Mouse (Mus musculus): ENCODE results near the gene Hmox2. TPM values are rescaled to one million over a fixed set of nuclear protein-coding genes. Genes with fewer than 3 reads are reported as not detected.
A peak's percentile ranks its signal among the peaks of the same experiment; 100 is the strongest.
"Not testable (repeated sequence)": the region's sequence is repeated elsewhere in the genome, so short reads cannot be mapped to it uniquely, and the experiment has no call there.

Gene Hmox2
- 10 to 100 TPM; 31.5 to 35.3 TPM for total RNA-seq (2021)
- long read RNA-seq, experiment 1, transcript Hmox2-201 (6 exons, 1,730 nt): major isoform, 40 of 62 reads
- long read RNA-seq, experiment 1, partial matches to known transcripts: 17 of 62 reads
- long read RNA-seq, experiment 1, other reads (novel, unspliced or antisense): 4 of 62 reads
- long read RNA-seq, experiment 2, transcript Hmox2-201 (6 exons, 1,730 nt): major isoform, 56 of 76 reads
- long read RNA-seq, experiment 2, partial matches to known transcripts: 16 of 76 reads
- long read RNA-seq, experiment 2, other reads (novel, unspliced or antisense): 4 of 76 reads

DNA sequence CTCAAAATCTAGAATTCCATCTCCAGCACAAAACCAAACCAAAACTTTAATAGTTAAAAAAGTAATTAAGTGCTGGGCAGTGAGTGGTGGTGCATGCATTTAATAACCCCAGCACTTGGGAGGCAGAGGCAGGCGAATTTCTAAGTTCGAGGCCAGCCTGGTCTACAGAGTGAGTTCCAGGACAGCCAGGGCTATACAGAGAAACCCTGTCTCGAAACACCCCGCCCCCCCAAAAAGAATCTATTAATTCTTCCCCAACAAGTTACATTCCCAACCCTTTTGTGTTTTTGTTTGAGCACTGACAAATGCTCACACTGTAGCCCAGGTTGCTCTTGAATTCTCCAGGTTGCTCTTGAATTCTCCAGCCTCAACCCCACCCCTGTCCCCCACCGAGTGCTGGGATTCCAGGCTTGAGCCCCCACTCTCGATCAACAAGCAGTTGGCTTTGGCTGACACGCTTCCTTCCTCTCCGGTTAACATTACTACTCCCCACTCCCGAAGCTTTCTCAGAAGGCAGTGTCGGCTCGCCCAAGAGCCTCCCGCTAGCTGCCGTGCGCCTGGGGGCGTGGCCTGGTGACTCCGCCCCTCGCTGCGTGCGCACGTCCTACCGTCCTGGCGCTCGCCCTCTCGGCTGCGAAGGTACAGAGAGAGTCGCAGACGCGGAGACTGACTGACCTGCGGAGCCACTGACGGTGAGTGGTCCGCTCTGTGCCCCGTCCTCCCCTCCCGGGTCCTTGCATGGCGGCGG lies at the start of gene Hmox2:
TSS of gene Hmox2 (plus strand) at position 582 of the 748 bp plus-strand sequence.
- intact Hi-C loops (cut with DNase I): loop anchor here (5.0 kb wide), 1 partner anchor 61 kb away; no protein-coding TSS in a partner anchor
- DNase-seq: peak; percentile 92 to 93

GRCm38 (mm10) chr16:4676836-4677235 lies 49.3 kb upstream of the Hmox2 start:
- intact Hi-C loops (cut with DNase I): no loop called here
- no peak for DNase-seq

DNA sequence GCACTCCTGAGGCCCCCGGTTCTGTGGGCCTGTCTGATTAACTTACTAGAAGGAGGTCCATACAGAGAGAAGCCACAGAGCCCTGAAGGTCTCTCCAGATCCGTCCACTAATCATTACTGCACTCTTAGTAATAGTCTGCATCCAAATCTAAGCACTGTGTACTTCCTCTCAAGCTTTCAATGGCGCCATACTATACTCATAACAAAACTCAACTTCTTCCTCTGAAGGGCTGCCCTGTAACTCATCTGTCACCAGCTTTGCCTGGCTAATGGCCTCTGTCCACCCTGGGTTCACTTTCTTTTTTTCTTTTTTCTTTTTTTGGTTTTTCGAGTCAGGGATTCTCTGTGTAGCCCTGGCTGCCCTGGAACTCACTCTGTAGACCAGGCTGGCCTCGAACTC lies 48.1 kb upstream of the Hmox2 start:
- intact Hi-C loops (cut with DNase I): no loop called here
- DNase-seq: no peak

- DNase-seq: peak; percentile 77 to 88
- intact Hi-C loops (cut with DNase I): loop anchor here (5.0 kb wide), 1 partner anchor 108 kb away; no protein-coding TSS in a partner anchor
Measured at GRCm38 (mm10) chr16:4679121-4680018, 46.8 kb upstream of the Hmox2 start, which contains the start of gene Coro7. Gene Coro7, minus strand, starts transcription at chr16:4679777.

- not testable (repeated sequence) for DNase-seq
- intact Hi-C loops (cut with DNase I): loop anchor here (5.0 kb wide), 1 partner anchor 106 kb away; no protein-coding TSS in a partner anchor
Measured at GRCm38 (mm10) chr16:4680922-4681455, 45.2 kb upstream of the Hmox2 start.

- no peak for DNase-seq
- intact Hi-C loops (cut with DNase I): loop anchor here (5.0 kb wide), 1 partner anchor 105 kb away; no protein-coding TSS in a partner anchor
Measured at GRCm38 (mm10) chr16:4682628-4683179, 43.5 kb upstream of the Hmox2 start.

DNA sequence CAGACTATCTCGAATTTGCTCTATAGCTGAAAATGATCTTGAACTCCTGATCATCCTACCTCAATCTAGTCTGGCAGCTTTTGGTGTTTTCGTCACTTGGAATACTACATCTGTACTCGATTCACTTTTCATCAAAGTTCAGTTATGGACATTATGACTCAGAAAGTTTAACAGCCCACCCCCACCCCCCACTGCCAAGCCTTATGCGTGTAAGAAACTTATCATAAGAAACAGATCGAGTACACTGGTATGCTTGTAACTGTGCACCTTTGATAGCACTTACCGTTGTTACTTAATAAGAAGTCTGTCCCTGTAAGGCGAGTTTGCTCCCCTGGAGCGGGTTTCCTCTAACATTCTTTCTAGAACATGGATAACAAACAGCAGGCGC lies 43.0 kb upstream of the Hmox2 start:
- intact Hi-C loops (cut with DNase I): loop anchor here (5.0 kb wide), 1 partner anchor 104 kb away; no protein-coding TSS in a partner anchor
- DNase-seq: no peak

DNA sequence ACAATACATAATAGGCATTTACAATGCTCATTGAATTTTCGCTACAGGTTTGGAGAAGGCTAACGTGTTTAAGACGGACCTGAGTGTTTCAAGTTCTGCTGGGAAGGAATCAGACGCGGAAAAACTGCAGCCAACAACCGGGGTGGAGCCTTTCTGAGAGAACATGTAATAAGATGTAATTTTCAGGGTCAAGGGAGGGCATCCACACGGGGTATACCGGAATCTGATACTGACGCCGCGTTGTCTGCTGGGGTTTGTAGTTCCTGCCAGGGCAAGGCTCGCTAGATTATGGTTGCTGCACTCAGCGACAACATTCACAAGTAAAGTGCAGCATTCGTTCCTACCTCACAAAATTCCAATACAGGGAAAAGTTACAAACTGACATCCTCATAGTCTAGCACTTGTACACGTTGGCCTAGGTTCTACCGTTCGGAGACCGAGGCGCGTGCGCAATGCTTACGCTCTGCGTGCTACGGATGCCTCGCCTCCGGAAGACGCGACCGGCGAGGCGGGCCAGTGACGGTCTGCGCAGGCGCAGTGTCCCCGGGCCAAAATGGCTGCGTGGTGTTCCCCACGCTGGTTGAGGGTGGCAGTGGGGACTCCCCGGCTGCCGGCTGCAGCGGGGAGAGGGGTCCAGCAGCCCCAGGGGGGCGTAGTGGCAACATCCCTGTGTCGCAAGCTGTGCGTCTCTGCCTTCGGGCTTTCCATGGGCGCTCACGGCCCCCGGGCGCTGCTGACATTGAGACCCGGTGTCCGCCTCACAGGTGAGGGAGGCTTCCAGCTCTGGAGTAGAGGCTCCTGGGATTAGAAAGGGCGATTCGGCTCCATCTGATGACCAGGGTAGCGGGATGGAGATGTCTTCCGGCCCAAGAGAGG lies 42.3 kb upstream of the Hmox2 start:
- peak; percentile 95 to 96 for DNase-seq
- intact Hi-C loops (cut with DNase I): loop anchor here (5.0 kb wide), 1 partner anchor 103 kb away; no protein-coding TSS in a partner anchor

GRCm38 (mm10) chr16:4684457-4684791 lies 41.7 kb upstream of the Hmox2 start:
- intact Hi-C loops (cut with DNase I): loop anchor here (5.0 kb wide), 1 partner anchor 103 kb away; no protein-coding TSS in a partner anchor
- DNase-seq: no peak

DNA sequence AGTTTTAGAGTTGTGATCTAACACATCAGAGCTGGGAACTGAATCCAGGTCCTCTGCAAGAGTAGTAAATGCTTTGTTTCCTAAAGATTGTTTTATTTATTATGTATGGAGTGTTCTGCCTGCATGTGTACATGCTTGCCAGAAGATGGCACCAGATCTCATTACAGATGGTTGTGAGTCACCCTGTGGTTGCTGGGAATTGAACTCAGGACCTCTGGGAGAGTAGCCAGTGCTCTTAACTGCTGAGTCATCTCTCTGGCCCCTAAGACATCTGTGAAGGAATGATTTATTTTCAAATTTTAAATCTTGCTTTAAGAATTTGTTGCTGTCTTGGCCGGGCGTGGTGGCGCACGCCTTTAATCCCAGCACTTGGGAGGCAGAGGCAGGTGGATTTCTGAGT lies 36.8 kb upstream of the Hmox2 start:
- DNase-seq: not testable (repeated sequence)
- intact Hi-C loops (cut with DNase I): loop anchor here (5.0 kb wide), 1 partner anchor 33 kb away; no protein-coding TSS in a partner anchor

GRCm38 (mm10) chr16:4701211-4701610 lies 24.9 kb upstream of the Hmox2 start:
- intact Hi-C loops (cut with DNase I): no loop called here
- no peak for DNase-seq

DNA sequence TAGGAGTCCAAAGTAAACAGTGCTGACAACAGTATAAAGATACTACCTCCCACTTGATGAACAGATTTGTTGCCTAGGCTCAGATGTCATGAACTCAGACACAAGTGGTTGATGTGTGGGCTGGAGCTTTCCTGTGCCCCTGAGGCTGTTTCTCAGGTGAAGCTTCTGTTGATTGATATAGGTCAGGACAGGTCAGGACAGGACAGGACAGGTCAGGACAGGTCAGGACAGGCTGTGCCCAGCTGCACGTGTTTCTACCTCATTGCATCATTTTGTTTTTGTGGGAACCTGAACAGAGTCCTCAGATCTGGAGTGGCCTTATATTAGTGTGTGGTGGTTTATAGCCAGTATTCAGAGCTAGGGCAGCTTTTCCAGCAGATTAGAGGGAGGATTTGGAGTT lies 23.5 kb upstream of the Hmox2 start:
- no peak for DNase-seq
- intact Hi-C loops (cut with DNase I): no loop called here

- no peak for DNase-seq
Measured at GRCm38 (mm10) chr16:4705541-4705940, 20.6 kb upstream of the Hmox2 start.

GRCm38 (mm10) chr16:4711173-4711572 lies 15.0 kb upstream of the Hmox2 start:
- no peak for DNase-seq
- intact Hi-C loops (cut with DNase I): no loop called here

More at GRCm38 (mm10) chr16:4705541-4705940, 20.6 kb upstream of the Hmox2 start:
- intact Hi-C loops (cut with DNase I): no loop called here

DNA sequence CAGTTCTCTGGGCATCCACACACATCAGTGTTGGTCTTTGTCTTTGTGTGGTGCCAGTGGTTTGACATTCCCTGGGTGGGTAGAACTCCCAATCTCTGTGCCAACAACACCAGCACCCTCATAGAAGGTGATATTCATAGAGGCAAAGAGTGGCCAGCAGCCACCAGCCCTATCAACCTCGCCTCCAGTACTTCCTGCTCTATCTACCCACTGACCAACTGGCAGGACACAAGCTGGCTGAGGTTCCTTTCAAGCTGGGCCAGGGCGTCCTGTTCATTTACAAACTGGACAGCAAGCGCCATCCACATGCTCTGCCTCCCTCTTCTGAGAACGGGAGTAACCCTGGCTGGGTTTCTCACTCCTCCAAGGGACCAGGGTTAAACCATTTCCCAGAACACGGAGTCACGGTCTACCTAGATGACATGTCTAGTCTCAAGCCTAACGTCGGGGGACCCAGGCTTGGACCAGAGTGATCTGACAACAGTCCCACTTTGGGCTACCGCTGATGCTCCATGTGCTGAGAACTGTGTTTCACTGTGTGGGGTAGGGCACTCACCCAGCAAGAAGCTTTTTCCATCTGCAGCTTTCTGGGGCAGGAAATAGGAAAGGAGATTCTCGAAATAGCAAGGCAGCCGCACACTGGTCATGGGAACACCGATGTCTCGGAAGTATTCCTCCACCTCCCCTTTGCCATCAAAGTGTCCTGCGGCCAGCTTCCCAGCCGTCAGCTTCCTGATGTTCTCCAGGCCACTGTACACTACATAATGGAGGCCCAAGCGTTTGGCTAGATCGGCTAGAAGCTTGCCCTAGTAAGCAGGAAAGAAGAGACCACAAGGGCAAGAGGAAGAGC lies 12.1 kb upstream of the Hmox2 start:
- no peak for DNase-seq
- intact Hi-C loops (cut with DNase I): no loop called here

- intact Hi-C loops (cut with DNase I): no loop called here
- DNase-seq: no peak
Measured at GRCm38 (mm10) chr16:4717866-4718265, 8.3 kb upstream of the Hmox2 start.

- intact Hi-C loops (cut with DNase I): no loop called here
- DNase-seq: peak; percentile 30 to 65
Measured at GRCm38 (mm10) chr16:4718753-4719518, 7.2 kb upstream of the Hmox2 start, which contains the start of gene Nmral1. Gene Nmral1, minus strand, starts transcription at chr16:4719356.
